Mouse (Mus musculus) heart, postnatal 0 days (tissue): ENCODE measurements around the gene Cpne8.

Source experiments
- CTCF ChIP-seq: IDR thresholded peaks from 2 replicates; pipeline ENCODE4 v1.5.1; 2016; ENCODE audit warnings: antibody characterized with exemption, control low read depth, low read depth
- EP300 ChIP-seq: IDR thresholded peaks from 2 replicates; pipeline ENCODE4 v1.6.1; 2016; ENCODE audit warnings: antibody characterized with exemption, low read depth

GRCm38 (mm10) chr15:90543447-90543846 is 135.8 kb downstream of the Cpne8 start:
- TF ChIP-seq CTCF (no peak), EP300 (no peak)
